Mouse (Mus musculus) cerebellum, postnatal 10 days (tissue): ENCODE results near the gene Runx1.
A peak's percentile ranks its signal among the peaks of the same experiment; 100 is the strongest.

Experiments
- DNase-seq, 2 experiments: peaks; one replicate each; pipeline ENCODE4 v3.0.0; 2021; ENCODE audit warnings: mixed read lengths in 2 of 2

The Runx1 gene

GRCm38 (mm10) chr16:92744172-92744777 is 81.7 kb downstream of the Runx1 start:
- no peak for DNase-seq

GRCm38 (mm10) chr16:92743755-92744154 is 82.2 kb downstream of the Runx1 start:
- DNase-seq = no peak

GRCm38 (mm10) chr16:92741342-92741741 is 84.6 kb downstream of the Runx1 start:
- DNase-seq = no peak

GRCm38 (mm10) chr16:92740541-92740940 is 85.4 kb downstream of the Runx1 start:
- no peak for DNase-seq

- no peak for DNase-seq
Observed at GRCm38 (mm10) chr16:92739997-92740396, 86.0 kb downstream of the Runx1 start.

GRCm38 (mm10) chr16:92739071-92739793 is 86.7 kb downstream of the Runx1 start:
- DNase-seq = no peak

GRCm38 (mm10) chr16:92738476-92739010 is 87.4 kb downstream of the Runx1 start:
- no peak for DNase-seq

- no peak for DNase-seq
Observed at GRCm38 (mm10) chr16:92726870-92727269, 99.1 kb downstream of the Runx1 start.

GRCm38 (mm10) chr16:92724526-92724925 is 101.4 kb downstream of the Runx1 start:
- no peak for DNase-seq

GRCm38 (mm10) chr16:92720678-92721077 is 105.3 kb downstream of the Runx1 start:
- DNase-seq = peak; percentile 16 to 26

GRCm38 (mm10) chr16:92719725-92720124 is 106.2 kb downstream of the Runx1 start:
- no peak for DNase-seq

- no peak for DNase-seq
Observed at GRCm38 (mm10) chr16:92715599-92716483, 110.1 kb downstream of the Runx1 start.

GRCm38 (mm10) chr16:92710161-92710560 is 115.8 kb downstream of the Runx1 start:
- no peak for DNase-seq

- DNase-seq = no peak
Observed at GRCm38 (mm10) chr16:92708718-92709117, 117.2 kb downstream of the Runx1 start.

- DNase-seq = peak in 1 of 2 experiments; percentile 44
Observed at GRCm38 (mm10) chr16:92707712-92708111, 118.2 kb downstream of the Runx1 start.

- no peak for DNase-seq
Observed at GRCm38 (mm10) chr16:92707146-92707545, 118.8 kb downstream of the Runx1 start.

GRCm38 (mm10) chr16:92705564-92706458 is 120.1 kb downstream of the Runx1 start:
- peak in 1 of 2 experiments; percentile 20 for DNase-seq

GRCm38 (mm10) chr16:92703850-92704249 is 122.1 kb downstream of the Runx1 start:
- DNase-seq = no peak

GRCm38 (mm10) chr16:92699531-92700397 is 126.2 kb downstream of the Runx1 start:
- DNase-seq = peak in 1 of 2 experiments; percentile 20

- DNase-seq = peak; percentile 95 to 96
Observed at GRCm38 (mm10) chr16:92698612-92698998, 127.3 kb downstream of the Runx1 start.
